8 mouse cellular contexts compared by ENCODE assay signal in the genomic region with DNA sequence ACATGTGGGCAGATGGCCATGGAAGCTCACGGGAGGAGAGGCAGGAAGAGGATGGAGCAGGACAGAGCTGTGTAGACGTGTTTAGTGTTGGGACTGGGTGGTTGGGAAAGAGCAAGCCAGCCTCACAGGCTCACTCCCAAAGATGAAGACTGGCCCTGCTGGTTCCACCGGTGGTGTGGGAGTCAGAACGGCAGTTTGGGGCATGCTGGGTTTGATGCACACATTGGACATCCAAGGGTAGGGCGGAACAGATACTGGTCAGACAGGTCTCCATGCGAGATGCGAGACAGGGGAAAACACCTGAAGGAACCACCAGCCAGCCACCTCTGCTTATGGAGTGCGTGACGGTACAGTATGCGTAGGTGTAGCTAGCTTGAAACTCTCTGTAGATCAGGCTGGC. TPM values are rescaled to one million over a fixed set of nuclear protein-coding genes. Genes with fewer than 3 reads are reported as not detected.
DNase-seq lines count a peak whose midpoint lies in the region; ATAC-seq lines count a peak whose summit lies in the region.
"Had no signal": no experiment of that assay in that cellular context is flagged by ENCODE, and none has a peak within 500 bp of the region (broad histone marks: within the 10 kb centered on the region; RNA-seq: fewer than 3 reads in every experiment).

No protein-coding gene starts in this region.

- no peak for ATAC-seq in kidney, embryonic 16.5 days (ENCODE audit: low FRiP score, low TSS enrichment)
- ATAC-seq in embryonic facial prominence, embryonic 15.5 days (ENCODE audit: insufficient number of reproducible peaks, low FRiP score, low TSS enrichment, low read depth) = no peak
- ATAC-seq in hindbrain, embryonic 16.5 days = no peak
- no peak for ATAC-seq in midbrain, embryonic 15.5 days (replicated peaks)

- H3K9ac ChIP-seq in kidney, embryonic 16.5 days (replicated peaks; ENCODE audit: low read length) = no peak overlapping the region
- no peak overlapping the region for H3K9ac ChIP-seq in embryonic facial prominence, embryonic 15.5 days
- no peak overlapping the region for H3K9ac ChIP-seq in hindbrain, embryonic 16.5 days (ENCODE audit: low read depth, low read length)
- H3K9ac ChIP-seq in midbrain, embryonic 15.5 days = no peak overlapping the region

- no peaks in the 10 kb centered on the region for H3K9me3 ChIP-seq in kidney, embryonic 16.5 days (ENCODE audit: low read length)
- no peaks in the 10 kb centered on the region for H3K9me3 ChIP-seq in embryonic facial prominence, embryonic 15.5 days (replicated peaks)
- H3K9me3 ChIP-seq in hindbrain, embryonic 16.5 days (ENCODE audit: control insufficient read depth, low read length) = no peaks in the 10 kb centered on the region
- no peaks in the 10 kb centered on the region for H3K9me3 ChIP-seq in midbrain, embryonic 15.5 days

- H3K27ac ChIP-seq in kidney, embryonic 16.5 days (ENCODE audit: low read length) = no peak overlapping the region
- peak overlapping the region; percentile 96; the same call in 1 of the 2 replicates for H3K27ac ChIP-seq in embryonic facial prominence, embryonic 15.5 days (replicated peaks)
- no peak overlapping the region for H3K27ac ChIP-seq in hindbrain, embryonic 16.5 days (ENCODE audit: low read depth, low read length)
- H3K27ac ChIP-seq in midbrain, embryonic 15.5 days = no peak overlapping the region

- no peaks in the 10 kb centered on the region for H3K36me3 ChIP-seq in kidney, embryonic 16.5 days (ENCODE audit: insufficient read depth, low read length)
- H3K36me3 ChIP-seq in embryonic facial prominence, embryonic 15.5 days = no peaks in the 10 kb centered on the region
- H3K36me3 ChIP-seq in hindbrain, embryonic 16.5 days (ENCODE audit: control insufficient read depth, insufficient read depth, low read length) = no peaks in the 10 kb centered on the region
- H3K36me3 ChIP-seq in midbrain, embryonic 15.5 days (replicated peaks) = no peaks in the 10 kb centered on the region

- no peak overlapping the region for H3K4me3 ChIP-seq in kidney, embryonic 16.5 days (ENCODE audit: low read length)
- peak overlapping the region; percentile 70 for H3K4me3 ChIP-seq in embryonic facial prominence, embryonic 15.5 days (replicated peaks)
- no peak overlapping the region for H3K4me3 ChIP-seq in hindbrain, embryonic 16.5 days (ENCODE audit: low read length)
- no peak overlapping the region for H3K4me3 ChIP-seq in midbrain, embryonic 15.5 days

- intact Hi-C loops in left cerebral cortex, postnatal 14 days (cut with DNase I) = no loop called here

- DNase-seq in kidney, postnatal 10 days = no peak
- no peak for DNase-seq in left cerebral cortex, postnatal 14 days (ENCODE audit: low spot score in 2 of 2)
- DNase-seq in layer of hippocampus, adult 8-10 months (ENCODE audit: low spot score in 2 of 2) = no peak

- 88% methylated on average over 10 of the region's 10 CpGs for WGBS in kidney, embryonic 16.5 days
- WGBS in embryonic facial prominence, embryonic 15.5 days = 80% methylated on average over 10 of the region's 10 CpGs
- WGBS in hindbrain, embryonic 16.5 days = 84% methylated on average over 10 of the region's 10 CpGs
- 80% methylated on average over 10 of the region's 10 CpGs for WGBS in midbrain, embryonic 15.5 days

- H3K4me1 ChIP-seq in kidney, embryonic 16.5 days (ENCODE audit: insufficient read depth, low read length) = peaks cover 43% of the 10 kb centered on the region
- H3K4me1 ChIP-seq in embryonic facial prominence, embryonic 15.5 days = peaks cover 19% of the 10 kb centered on the region
- H3K4me1 ChIP-seq in hindbrain, embryonic 16.5 days (ENCODE audit: control insufficient read depth, insufficient read depth, low read depth, low read length) = peaks cover 10% of the 10 kb centered on the region
- peaks cover 28% of the 10 kb centered on the region for H3K4me1 ChIP-seq in midbrain, embryonic 15.5 days

- H3K27me3 ChIP-seq in kidney, embryonic 16.5 days (ENCODE audit: insufficient read depth, low read length) = no peaks in the 10 kb centered on the region
- no peaks in the 10 kb centered on the region for H3K27me3 ChIP-seq in embryonic facial prominence, embryonic 15.5 days
- no peaks in the 10 kb centered on the region for H3K27me3 ChIP-seq in hindbrain, embryonic 16.5 days (replicated peaks; ENCODE audit: control insufficient read depth, insufficient read depth, low read length)
- H3K27me3 ChIP-seq in midbrain, embryonic 15.5 days (replicated peaks) = 0 out of 2 replicates have a peak, but pooled peaks cover 4% of the 10 kb centered on the region
- H3K27me3 ChIP-seq: Patski had no signal

- H3K4me2 ChIP-seq in kidney, embryonic 16.5 days (replicated peaks; ENCODE audit: low read depth, low read length) = 0 out of 2 replicates have a peak overlapping the region, but pooled peaks have one; percentile 99
- peak overlapping the region; percentile 93; the same call in 1 of the 2 replicates for H3K4me2 ChIP-seq in embryonic facial prominence, embryonic 15.5 days (replicated peaks)
- peak overlapping the region; percentile 99; the same call in 1 of the 2 replicates for H3K4me2 ChIP-seq in hindbrain, embryonic 16.5 days (ENCODE audit: low read length)
- peak overlapping the region; percentile 97 for H3K4me2 ChIP-seq in midbrain, embryonic 15.5 days

RNA-seq across cellular contexts. Expression of a gene that starts 34.8 kb away (rescaled TPM):
- polyA plus RNA-seq in kidney, embryonic 16.5 days (2015; fragmentation: Nextera tagmentation; extraction: Ambion mirVana) = 2,516 and 2,589 TPM in 2 replicates
- 2,445 and 2,695 TPM in 2 replicates for polyA plus RNA-seq in embryonic facial prominence, embryonic 15.5 days (2015; fragmentation: Nextera tagmentation; extraction: Ambion mirVana)
- polyA plus RNA-seq in hindbrain, embryonic 16.5 days (2015; fragmentation: Nextera tagmentation; extraction: Ambion mirVana) = 2,228 and 2,423 TPM in 2 replicates
- polyA plus RNA-seq in midbrain, embryonic 15.5 days (2015; fragmentation: Nextera tagmentation; extraction: Ambion mirVana) = 3,070 and 3,123 TPM in 2 replicates
- 100 to 1,000 TPM; 361 to 401 TPM for total RNA-seq in left cerebral cortex, postnatal 14 days (2021)
- 100 to 1,000 TPM; 296 to 316 (median 303) TPM for total RNA-seq in layer of hippocampus, adult 8-10 months (2022)

RNA-seq across cellular contexts. Expression of a gene that starts 53.1 kb away (rescaled TPM):
- 22.7 and 23.3 TPM in 2 replicates for polyA plus RNA-seq in kidney, embryonic 16.5 days (2015; fragmentation: Nextera tagmentation; extraction: Ambion mirVana)
- polyA plus RNA-seq in embryonic facial prominence, embryonic 15.5 days (2015; fragmentation: Nextera tagmentation; extraction: Ambion mirVana) = 26.8 and 27.5 TPM in 2 replicates
- polyA plus RNA-seq in hindbrain, embryonic 16.5 days (2015; fragmentation: Nextera tagmentation; extraction: Ambion mirVana) = 21.8 and 22.5 TPM in 2 replicates
- polyA plus RNA-seq in midbrain, embryonic 15.5 days (2015; fragmentation: Nextera tagmentation; extraction: Ambion mirVana) = 23.9 and 25.8 TPM in 2 replicates
- 10 to 100 TPM; 29.0 to 30.2 TPM for total RNA-seq in left cerebral cortex, postnatal 14 days (2021)
- total RNA-seq in layer of hippocampus, adult 8-10 months (2022) = 10 to 100 TPM; 32.5 to 36.3 (median 34.8) TPM
